18 mouse cellular contexts compared by ENCODE assay signal in the genomic region with DNA sequence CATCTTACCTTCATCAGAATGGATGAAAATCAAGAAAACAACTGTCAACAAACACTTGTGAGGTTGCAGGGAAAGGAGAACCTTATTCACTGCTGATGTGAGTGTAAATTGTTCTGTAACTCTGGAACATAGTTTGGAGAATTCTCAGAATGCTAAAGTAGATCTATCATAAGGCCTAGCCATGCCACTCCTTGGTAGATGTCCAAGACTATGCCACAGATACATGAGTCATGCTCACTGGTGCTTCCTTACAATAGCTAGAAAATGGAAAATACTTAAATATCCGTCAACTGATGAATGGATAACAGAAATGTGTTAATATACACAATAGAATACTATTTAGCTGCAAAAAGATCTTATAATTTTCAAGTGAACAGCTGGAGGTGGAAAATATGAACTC.
"Had no signal": no experiment of that assay in that cellular context is flagged by ENCODE, and none has a peak within 500 bp of the region (broad histone marks: within the 10 kb centered on the region; RNA-seq: fewer than 3 reads in every experiment).

No protein-coding gene starts in this region.

- H3K27me3 ChIP-seq: limb, embryonic 12.5 days; limb, embryonic 15.5 days; megakaryocyte, embryonic 14.5 days; midbrain, embryonic 13.5 days; neural tube, embryonic 13.5 days had no signal

- ATAC-seq: liver, postnatal 0 days; lung, postnatal 0 days; midbrain, embryonic 13.5 days; midbrain, embryonic 16.5 days had no signal

- DNase-seq: kidney, adult 9 months; kidney, postnatal 14 days; kidney, postnatal 4 days; layer of hippocampus, adult 9-11 months; layer of hippocampus, postnatal 36 days; left cerebral cortex, postnatal 4 days; liver, postnatal 0 days; lung, embryonic 14.5 days; lung, postnatal 36 days; thymus, adult 18-20 months; thymus, postnatal 36 days had no signal
